Mouse (Mus musculus) ES-Bruce4 (cell line): ENCODE results near the gene Scnn1a. TPM values are rescaled to one million over a fixed set of nuclear protein-coding genes. Genes with fewer than 3 reads are reported as not detected.

Experiments used
- H3K27ac ChIP-seq: 2 replicates; pipeline ENCODE4 v1.5.1; 2012; ENCODE audit warnings: low read length, inconsistent platforms; ENCODE audit not compliant: insufficient read depth
- H3K27me3 ChIP-seq: 2 replicates; pipeline ENCODE4 v1.6.1; 2012; ENCODE audit warnings: mild to moderate bottlenecking, low read length, inconsistent platforms; ENCODE audit not compliant: control insufficient read depth, poor library complexity, insufficient read depth, severe bottlenecking
- H3K36me3 ChIP-seq: 2 replicates; pipeline ENCODE4 v1.6.1; 2012; ENCODE audit warnings: inconsistent platforms, mild to moderate bottlenecking, low read length, moderate library complexity; ENCODE audit not compliant: control insufficient read depth, poor library complexity, insufficient read depth, severe bottlenecking
- H3K4me1 ChIP-seq: one replicate; pipeline ENCODE4 v1.8.1; 2011; ENCODE audit warnings: low read length; ENCODE audit not compliant: control insufficient read depth, insufficient read depth
- H3K4me3 ChIP-seq: 2 replicates; pipeline ENCODE4 v1.5.1; 2011; ENCODE audit warnings: low read depth, mild to moderate bottlenecking, low read length
- H3K9ac ChIP-seq: 2 replicates; pipeline ENCODE4 v1.6.1; 2012; ENCODE audit warnings: low read depth, mild to moderate bottlenecking, inconsistent platforms; ENCODE audit not compliant: poor library complexity, severe bottlenecking
- H3K9me3 ChIP-seq: replicated peaks from 2 replicates; pipeline ENCODE4 v1.6.1; 2012; ENCODE audit warnings: mild to moderate bottlenecking, low read length, inconsistent platforms; ENCODE audit not compliant: control insufficient read depth, poor library complexity, insufficient read depth, severe bottlenecking
- CTCF ChIP-seq: IDR thresholded peaks from one replicate; pipeline ENCODE4 v1.8.1; 2011; ENCODE audit warnings: low read depth, low read length
- EP300 ChIP-seq: IDR thresholded peaks from 2 replicates; pipeline ENCODE4 v1.6.1; 2011; ENCODE audit warnings: low read depth, low read length; ENCODE audit not compliant: insufficient read depth
- POLR2A ChIP-seq: IDR thresholded peaks from one replicate; pipeline ENCODE4 v1.8.1; 2011; ENCODE audit warnings: low read length; ENCODE audit not compliant: insufficient read depth
- polyA plus RNA-seq: library from polyadenylated mRNA; stranded (reverse); fragments of >200 nt; gene quantifications from 2 replicates; pipeline ENCODE4 v1.2.4, GENCODE M21; 2011; ENCODE audit warnings: low read depth; ENCODE audit not compliant: missing spikeins, insufficient read depth, insufficient read length

Scnn1a gene
- polyA plus RNA-seq, 1 experiment = 2.0 TPM

DNA sequence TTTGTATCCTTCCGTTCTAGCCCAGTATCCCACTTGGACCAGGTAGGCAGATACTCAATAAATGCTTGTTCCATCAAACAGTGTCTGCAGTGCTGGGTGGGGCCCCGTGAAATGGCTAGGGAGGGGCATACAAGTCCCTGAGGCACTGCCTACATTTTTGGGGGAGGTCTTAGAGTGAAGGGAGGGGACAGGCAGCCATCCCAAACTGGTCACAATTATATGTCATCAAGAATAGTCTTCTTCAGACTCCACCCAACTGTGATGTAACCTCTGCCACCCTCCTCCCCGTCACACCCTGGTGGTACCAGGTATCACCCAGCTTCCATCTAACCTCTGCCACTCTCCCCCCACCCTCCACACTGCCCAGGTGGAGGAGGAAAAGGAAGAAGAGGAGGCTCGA is 24.4 kb downstream of the Scnn1a start:
- Histone ChIP-seq H3K36me3 (no peaks in the 10 kb centered on the region), H3K27ac (no peak overlapping the region), H3K4me3 (no peak overlapping the region), H3K4me1 (peaks cover 6% of the 10 kb centered on the region), H3K9ac (no peak overlapping the region), H3K9me3 (no peaks in the 10 kb centered on the region), H3K27me3 (no peaks in the 10 kb centered on the region)
- TF ChIP-seq EP300 = no peak
- TF ChIP-seq POLR2A = no peak
- TF ChIP-seq CTCF = no peak

DNA sequence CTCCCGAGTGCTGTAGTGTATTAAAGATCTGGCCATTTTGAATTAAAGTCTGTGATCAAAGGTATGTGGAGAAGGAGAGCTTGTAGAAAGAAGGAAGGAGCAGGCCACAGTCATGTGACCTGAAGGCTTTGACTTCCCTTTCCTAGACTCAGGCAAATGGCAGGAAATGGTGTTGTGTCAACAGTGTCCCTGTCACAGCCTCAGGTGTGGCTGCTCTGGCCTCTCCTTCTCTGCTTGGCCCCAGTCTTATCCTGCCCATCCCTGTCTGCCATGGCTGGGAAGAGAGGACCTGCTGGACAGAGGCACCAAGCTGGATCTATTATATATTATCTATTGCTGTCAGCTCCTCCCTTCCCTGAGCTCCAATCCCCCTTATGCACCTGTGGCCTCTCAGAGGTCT is 25.2 kb downstream of the Scnn1a start:
- no peaks in the 10 kb centered on the region for H3K9me3 ChIP-seq
- H3K4me1 ChIP-seq = peaks cover 6% of the 10 kb centered on the region
- H3K27ac ChIP-seq = no peak overlapping the region
- H3K4me3 ChIP-seq = no peak overlapping the region
- no peak for TF ChIP-seq CTCF
- TF ChIP-seq EP300 = no peak
- TF ChIP-seq POLR2A = no peak
- H3K9ac ChIP-seq = no peak overlapping the region
- H3K36me3 ChIP-seq = no peaks in the 10 kb centered on the region
- H3K27me3 ChIP-seq = no peaks in the 10 kb centered on the region

DNA sequence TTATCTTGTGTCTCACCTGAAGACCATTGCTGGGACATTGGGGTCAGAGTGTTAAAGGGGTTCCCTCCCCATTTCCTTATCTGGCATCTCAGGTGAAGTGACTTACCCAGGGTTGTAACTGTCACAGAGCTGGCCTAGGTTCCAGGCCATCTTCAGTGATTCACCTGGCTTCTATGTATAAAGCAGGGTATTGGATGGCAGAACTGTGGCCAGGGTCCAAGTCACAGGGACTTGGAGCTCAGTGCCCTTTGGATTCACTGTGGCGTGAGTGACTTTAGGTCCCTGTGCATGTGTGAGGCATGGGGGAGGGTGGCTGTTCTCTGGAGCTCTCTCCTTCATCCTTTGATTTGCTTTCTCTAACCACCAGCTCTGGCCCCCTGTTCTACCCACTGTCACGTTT is 25.6 kb downstream of the Scnn1a start:
- Histone ChIP-seq H3K4me3 (no peak overlapping the region), H3K27me3 (no peaks in the 10 kb centered on the region), H3K9me3 (no peaks in the 10 kb centered on the region), H3K4me1 (peaks cover 6% of the 10 kb centered on the region), H3K36me3 (no peaks in the 10 kb centered on the region), H3K9ac (no peak overlapping the region), H3K27ac (no peak overlapping the region)
- TF ChIP-seq EP300 = no peak
- no peak for TF ChIP-seq POLR2A
- no peak for TF ChIP-seq CTCF

DNA sequence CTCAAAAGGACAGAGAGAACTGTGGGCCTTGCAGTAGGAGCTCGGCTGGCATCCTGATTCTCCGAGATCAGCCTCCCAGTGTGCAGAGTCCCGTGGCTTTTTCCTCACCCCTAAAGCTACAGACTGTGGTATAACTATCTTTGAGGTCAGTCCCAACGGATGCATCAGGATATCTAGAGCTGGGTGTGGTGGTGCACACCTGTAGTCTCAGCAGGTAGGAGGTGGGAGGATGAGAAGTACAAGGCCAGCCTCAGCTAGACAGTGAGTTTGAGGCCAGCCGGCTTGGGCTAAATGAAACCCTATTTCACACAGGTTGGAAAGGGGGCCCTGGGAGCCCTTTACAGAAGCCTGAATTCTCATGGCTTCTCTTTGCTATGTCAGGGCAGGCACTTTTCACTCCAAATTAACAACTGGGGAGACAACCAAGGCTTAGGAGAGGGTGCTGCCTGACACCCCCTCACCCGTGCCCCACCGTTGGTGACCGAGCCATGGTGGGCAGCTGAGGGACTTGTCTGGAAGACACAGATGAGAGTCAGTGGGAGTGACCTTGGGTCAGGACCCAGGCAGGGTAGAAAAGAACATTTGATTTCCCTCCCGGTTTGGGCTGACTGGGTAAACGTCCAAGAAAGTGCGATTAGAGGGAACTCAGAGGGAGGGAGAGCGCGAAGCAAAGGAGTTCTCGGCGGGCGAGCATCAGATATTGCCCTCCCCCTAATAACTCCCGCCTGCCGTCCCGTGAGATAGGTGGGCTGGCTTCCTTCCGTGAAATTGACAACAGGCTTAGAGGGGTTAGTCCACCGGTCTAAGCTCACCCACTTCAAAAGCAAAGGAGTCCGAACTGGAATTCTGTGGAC is 28.5 kb downstream of the Scnn1a start, which contains the start of gene Tnfrsf1a:
Gene Tnfrsf1a, plus strand, starts transcription at position 642 of the 854 bp plus-strand sequence.
- Histone ChIP-seq H3K9me3 (no peaks in the 10 kb centered on the region), H3K9ac (peak within 1 kb of the TSS; percentile 60), H3K4me1 (peaks cover 9% of the 10 kb centered on the region), H3K27ac (no peak within 1 kb of the TSS), H3K4me3 (peak within 1 kb of the TSS; percentile 76), H3K36me3 (no peaks in the 10 kb centered on the region), H3K27me3 (no peaks in the 10 kb centered on the region)
- no peak for TF ChIP-seq EP300
- no peak for TF ChIP-seq POLR2A
- no peak for TF ChIP-seq CTCF

DNA sequence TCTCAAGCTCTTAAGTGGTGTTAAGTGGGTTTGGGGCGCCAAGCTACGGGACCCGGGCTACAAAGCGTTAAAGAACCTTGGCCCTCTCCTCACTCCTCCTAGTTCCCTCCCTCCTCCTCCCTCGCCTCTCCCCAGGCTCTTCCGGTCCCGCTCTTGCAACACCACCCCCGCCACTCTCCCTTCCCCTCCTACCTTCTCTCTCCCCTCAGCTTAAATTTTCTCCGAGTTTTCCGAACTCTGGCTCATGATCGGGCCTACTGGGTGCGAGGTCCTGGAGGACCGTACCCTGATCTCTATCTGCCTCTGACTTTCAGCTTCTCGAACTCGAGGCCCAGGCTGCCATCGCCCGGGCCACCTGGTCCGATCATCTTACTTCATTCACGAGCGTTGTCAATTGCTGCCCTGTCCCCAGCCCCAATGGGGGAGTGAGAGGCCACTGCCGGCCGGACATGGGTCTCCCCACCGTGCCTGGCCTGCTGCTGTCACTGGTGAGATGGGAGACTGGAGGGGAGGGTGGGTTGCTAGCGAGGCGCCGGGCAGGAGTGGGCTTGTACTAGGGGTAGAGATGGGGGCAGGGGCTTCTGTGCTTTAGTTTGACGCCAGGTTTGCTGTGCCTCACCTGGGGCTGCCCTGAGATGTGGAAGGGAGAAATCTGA is 29.2 kb downstream of the Scnn1a start:
- H3K27me3 ChIP-seq = no peaks in the 10 kb centered on the region
- H3K9ac ChIP-seq = peak overlapping the region; percentile 60
- H3K36me3 ChIP-seq = no peaks in the 10 kb centered on the region
- H3K27ac ChIP-seq = no peak overlapping the region
- TF ChIP-seq CTCF (no peak), EP300 (0 out of 2 replicates have a peak, but pooled peaks have one; percentile 62)
- peak overlapping the region; percentile 76 for H3K4me3 ChIP-seq
- H3K9me3 ChIP-seq = no peaks in the 10 kb centered on the region
- peaks cover 5% of the 10 kb centered on the region for H3K4me1 ChIP-seq

DNA sequence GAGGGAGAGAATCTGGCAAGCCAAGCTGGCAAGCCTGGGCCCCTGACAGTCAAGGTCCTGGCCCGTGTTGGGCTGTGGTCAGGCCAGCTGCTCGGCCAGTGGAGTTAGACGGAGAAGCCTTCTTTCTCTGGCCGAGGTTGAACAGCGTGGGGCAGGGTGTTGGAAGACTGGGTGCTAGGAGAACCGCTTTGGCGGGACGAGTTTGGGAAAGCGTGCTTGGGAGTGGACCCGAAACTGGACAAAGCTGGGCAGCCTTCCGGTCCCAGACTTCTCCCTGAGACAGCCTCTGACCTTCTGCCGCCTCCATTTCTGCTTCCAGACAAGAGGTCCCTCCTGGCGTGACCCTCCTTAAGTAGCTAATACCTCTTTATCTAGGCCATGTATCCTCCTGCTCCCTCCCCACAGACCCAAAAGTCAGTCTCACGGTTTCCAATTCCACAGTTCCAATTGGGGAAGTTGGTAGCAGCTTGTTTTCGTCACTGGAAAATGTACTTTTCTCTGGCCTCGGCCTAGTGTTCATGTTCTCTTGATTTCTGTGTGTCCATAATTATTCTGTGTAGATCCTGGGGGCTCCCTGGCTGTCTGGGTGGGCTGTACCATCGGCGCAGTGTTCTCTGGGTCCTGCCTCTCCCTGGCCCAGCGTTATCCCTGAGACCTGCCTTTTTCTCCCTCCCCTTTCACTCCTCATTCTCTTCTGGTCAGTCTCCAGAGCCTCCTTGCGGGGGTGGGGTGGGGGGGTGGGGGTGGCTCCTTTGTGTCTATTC is 30.0 kb downstream of the Scnn1a start:
- TF ChIP-seq CTCF (no peak), EP300 (no peak), POLR2A (no peak)
- no peaks in the 10 kb centered on the region for H3K27me3 ChIP-seq
- H3K9me3 ChIP-seq = no peaks in the 10 kb centered on the region
- H3K4me3 ChIP-seq = peak overlapping the region; percentile 76
- peak overlapping the region; percentile 60 for H3K9ac ChIP-seq
- H3K27ac ChIP-seq = no peak overlapping the region
- H3K4me1 ChIP-seq = peaks cover 5% of the 10 kb centered on the region
- H3K36me3 ChIP-seq = no peaks in the 10 kb centered on the region
